Mouse (Mus musculus): Measurements from ENCODE around the gene Setd1a.
"Not testable (repeated sequence)": the region's sequence is repeated elsewhere in the genome, so short reads cannot be mapped to it uniquely, and the experiment has no call there.

The Setd1a gene

GRCm38 (mm10) chr7:127776426-127776825, at the start of gene Setd1a:
Gene Setd1a (plus strand): TSS chr7:127776670.
- DNase-seq (ENCODE audit: low spot score) = peak; percentile 89

- no peak for DNase-seq (ENCODE audit: low spot score)
These were observed 48.6 kb upstream of the Setd1a start for GRCm38 (mm10) chr7:127727898-127728297.

GRCm38 (mm10) chr7:127730170-127730569, 46.3 kb upstream of the Setd1a start:
- no peak for DNase-seq (ENCODE audit: low spot score)

- not testable (repeated sequence) for DNase-seq (ENCODE audit: low spot score)
These were observed 44.4 kb upstream of the Setd1a start, which contains the start of gene Ctf2 for GRCm38 (mm10) chr7:127732066-127732465. Gene Ctf2 (minus strand): TSS chr7:127732166.

- DNase-seq (ENCODE audit: low spot score) = peak; percentile 92
These were observed 32.0 kb upstream of the Setd1a start, which contains the start of gene Fbxl19 for GRCm38 (mm10) chr7:127744366-127745045. Gene Fbxl19 (plus strand): TSS chr7:127744543.

GRCm38 (mm10) chr7:127745251-127745651, 31.2 kb upstream of the Setd1a start:
- DNase-seq (ENCODE audit: low spot score) = peak; percentile 99

- DNase-seq (ENCODE audit: low spot score) = peak; percentile 99
These were observed 30.6 kb upstream of the Setd1a start for GRCm38 (mm10) chr7:127745652-127746493.

GRCm38 (mm10) chr7:127746494-127747491, 29.7 kb upstream of the Setd1a start:
- DNase-seq (ENCODE audit: low spot score) = peak; percentile 81

- DNase-seq (ENCODE audit: low spot score) = no peak
These were observed 28.8 kb upstream of the Setd1a start for GRCm38 (mm10) chr7:127747559-127748234.

GRCm38 (mm10) chr7:127748235-127748560, 28.3 kb upstream of the Setd1a start:
- no peak for DNase-seq (ENCODE audit: low spot score)

- DNase-seq (ENCODE audit: low spot score) = peak; percentile 15
These were observed 26.0 kb upstream of the Setd1a start for GRCm38 (mm10) chr7:127750131-127751127.

- DNase-seq (ENCODE audit: low spot score) = no peak
These were observed 24.9 kb upstream of the Setd1a start for GRCm38 (mm10) chr7:127751619-127752018.

- no peak for DNase-seq (ENCODE audit: low spot score)
These were observed 24.4 kb upstream of the Setd1a start for GRCm38 (mm10) chr7:127752069-127752468.

GRCm38 (mm10) chr7:127753158-127753557, 23.3 kb upstream of the Setd1a start:
- no peak for DNase-seq (ENCODE audit: low spot score)

- DNase-seq (ENCODE audit: low spot score) = no peak
These were observed 22.7 kb upstream of the Setd1a start for GRCm38 (mm10) chr7:127753741-127754140.

- peak; percentile 12 for DNase-seq (ENCODE audit: low spot score)
These were observed 16.8 kb upstream of the Setd1a start for GRCm38 (mm10) chr7:127759716-127760115.

GRCm38 (mm10) chr7:127760478-127760877, 16.0 kb upstream of the Setd1a start:
- DNase-seq (ENCODE audit: low spot score) = no peak

- DNase-seq (ENCODE audit: low spot score) = peak; percentile 82
These were observed 15.4 kb upstream of the Setd1a start for GRCm38 (mm10) chr7:127761026-127761425.

GRCm38 (mm10) chr7:127763642-127764041, 12.8 kb upstream of the Setd1a start:
- DNase-seq (ENCODE audit: low spot score) = no peak

- DNase-seq (ENCODE audit: low spot score) = no peak
These were observed 10.7 kb upstream of the Setd1a start for GRCm38 (mm10) chr7:127765756-127766155.

All from embryo, embryonic 10.5 days (tissue).